Mouse (Mus musculus): ENCODE measurements around the gene Cyp4f18. TPM values are rescaled to one million over a fixed set of nuclear protein-coding genes. Genes with fewer than 3 reads are reported as not detected.
"Not testable (repeated sequence)": the region's sequence is repeated elsewhere in the genome, so short reads cannot be mapped to it uniquely, and the experiment has no call there.

Gene Cyp4f18
- polyA plus RNA-seq, 2 experiments: 0.65 to 0.88 TPM

GRCm38 (mm10) chr8:71965166-71965565 lies 44.3 kb downstream of the Cyp4f18 start:
- DNase-seq (ENCODE audit: low spot score) (no peak), ATAC-seq (ENCODE audit: low FRiP score, low read depth) (no peak)
- H3K9me3 ChIP-seq (ENCODE audit: control insufficient read depth, low read length): peaks cover 9% of the 10 kb centered on the region
- H3K4me2 ChIP-seq (replicated peaks; ENCODE audit: low read depth, low read length, severe bottlenecking): no peak overlapping the region
- H3K4me3 ChIP-seq (replicated peaks; ENCODE audit: low read length): no peak overlapping the region
- no peak overlapping the region for H3K27ac ChIP-seq (replicated peaks; ENCODE audit: low read depth, low read length)
- no peaks in the 10 kb centered on the region for H3K4me1 ChIP-seq (ENCODE audit: control insufficient read depth, insufficient read depth, low read length)
- no peak overlapping the region for H3K9ac ChIP-seq (ENCODE audit: low read depth, low read length, severe bottlenecking)
- 88% methylated on average over 2 of the region's 2 CpGs for WGBS
- no peak for TF ChIP-seq POLR2A (IDR thresholded peaks at IDR 0.05; ENCODE audit: borderline replicate concordance, extremely low read depth, insufficient read depth, insufficient read length)
- peaks cover 48% of the 10 kb centered on the region for H3K36me3 ChIP-seq (ENCODE audit: control insufficient read depth, insufficient read depth, low read length)
- H3K27me3 ChIP-seq (ENCODE audit: control insufficient read depth, insufficient read depth, low read length): no peaks in the 10 kb centered on the region

- Histone ChIP-seq H3K4me3 (replicated peaks; ENCODE audit: low read length) (no peak overlapping the region), H3K27me3 (ENCODE audit: control insufficient read depth, insufficient read depth, low read length) (no peaks in the 10 kb centered on the region), H3K27ac (replicated peaks; ENCODE audit: low read depth, low read length) (no peak overlapping the region), H3K9ac (ENCODE audit: low read depth, low read length, severe bottlenecking) (no peak overlapping the region), H3K36me3 (ENCODE audit: control insufficient read depth, insufficient read depth, low read length) (peaks cover 40% of the 10 kb centered on the region), H3K9me3 (ENCODE audit: control insufficient read depth, low read length) (peaks cover 9% of the 10 kb centered on the region), H3K4me1 (ENCODE audit: control insufficient read depth, insufficient read depth, low read length) (no peaks in the 10 kb centered on the region), H3K4me2 (replicated peaks; ENCODE audit: low read depth, low read length, severe bottlenecking) (no peak overlapping the region)
- no peak for DNase-seq (ENCODE audit: low spot score)
- WGBS: 92% methylated on average over 3 of the region's 3 CpGs
- ATAC-seq (ENCODE audit: low FRiP score, low read depth): no peak
- TF ChIP-seq POLR2A (IDR thresholded peaks at IDR 0.05; ENCODE audit: borderline replicate concordance, extremely low read depth, insufficient read depth, insufficient read length): no peak
Observed at GRCm38 (mm10) chr8:71964051-71964450, 45.4 kb downstream of the Cyp4f18 start.

DNA sequence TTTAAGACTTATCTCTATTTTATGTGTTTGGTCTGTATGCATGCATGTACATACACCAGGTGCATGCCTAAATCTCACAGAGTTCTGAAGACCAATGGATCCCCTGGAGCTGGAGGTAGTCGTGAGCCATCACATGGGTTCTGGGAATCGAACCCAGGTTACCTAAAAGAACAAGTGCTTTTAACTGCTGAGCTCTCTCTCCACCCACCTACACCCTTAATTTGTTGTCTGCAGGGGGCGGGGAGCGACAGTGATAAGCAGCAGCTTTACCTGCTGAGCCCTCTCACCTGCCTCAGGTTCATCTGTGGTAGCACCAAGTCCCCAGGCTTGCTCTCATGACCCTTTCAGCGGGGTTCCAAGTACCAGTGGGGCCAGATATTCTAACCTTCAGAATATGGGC lies 47.6 kb downstream of the Cyp4f18 start:
- H3K9me3 ChIP-seq (ENCODE audit: control insufficient read depth, low read length): peaks cover 5% of the 10 kb centered on the region; the same call in 1 of the 2 replicates
- H3K27me3 ChIP-seq (ENCODE audit: control insufficient read depth, insufficient read depth, low read length): no peaks in the 10 kb centered on the region
- no peak overlapping the region for H3K4me3 ChIP-seq (replicated peaks; ENCODE audit: low read length)
- H3K9ac ChIP-seq (ENCODE audit: low read depth, low read length, severe bottlenecking): no peak overlapping the region
- TF ChIP-seq POLR2A (IDR thresholded peaks at IDR 0.05; ENCODE audit: borderline replicate concordance, extremely low read depth, insufficient read depth, insufficient read length): no peak
- H3K27ac ChIP-seq (replicated peaks; ENCODE audit: low read depth, low read length): no peak overlapping the region
- no peaks in the 10 kb centered on the region for H3K4me1 ChIP-seq (ENCODE audit: control insufficient read depth, insufficient read depth, low read length)
- WGBS: 94% methylated on average over 5 of the region's 5 CpGs
- peaks cover 18% of the 10 kb centered on the region for H3K36me3 ChIP-seq (ENCODE audit: control insufficient read depth, insufficient read depth, low read length)
- DNase-seq (ENCODE audit: low spot score) (no peak), ATAC-seq (ENCODE audit: low FRiP score, low read depth) (no peak)
- no peak overlapping the region for H3K4me2 ChIP-seq (replicated peaks; ENCODE audit: low read depth, low read length, severe bottlenecking)

DNA sequence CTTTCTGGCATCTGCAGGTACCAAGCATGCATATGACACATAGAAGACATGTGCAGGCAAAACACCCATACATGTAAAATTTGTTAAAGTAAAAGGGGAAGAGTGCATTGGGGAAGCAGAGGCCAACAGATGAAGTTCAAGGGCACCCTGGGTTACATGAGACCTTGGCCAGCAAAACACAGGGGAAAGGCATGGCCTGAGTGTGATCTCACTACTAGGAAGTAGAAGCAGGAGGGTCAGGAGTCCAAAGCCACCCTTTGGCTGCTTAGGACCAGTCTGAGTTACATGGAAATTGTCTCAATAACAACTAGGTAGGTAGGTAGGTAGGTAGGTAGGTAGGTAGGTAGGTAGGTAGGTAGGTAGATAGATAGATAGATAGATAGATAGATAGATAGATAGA lies 48.9 kb downstream of the Cyp4f18 start:
- peaks cover 10% of the 10 kb centered on the region; the same call in 1 of the 2 replicates for H3K9me3 ChIP-seq (ENCODE audit: control insufficient read depth, low read length)
- no peak overlapping the region for H3K4me2 ChIP-seq (replicated peaks; ENCODE audit: low read depth, low read length, severe bottlenecking)
- no peak overlapping the region for H3K27ac ChIP-seq (replicated peaks; ENCODE audit: low read depth, low read length)
- no peak overlapping the region for H3K9ac ChIP-seq (ENCODE audit: low read depth, low read length, severe bottlenecking)
- H3K27me3 ChIP-seq (ENCODE audit: control insufficient read depth, insufficient read depth, low read length): no peaks in the 10 kb centered on the region
- no peak overlapping the region for H3K4me3 ChIP-seq (replicated peaks; ENCODE audit: low read length)
- H3K36me3 ChIP-seq (ENCODE audit: control insufficient read depth, insufficient read depth, low read length): peaks cover 6% of the 10 kb centered on the region
- ATAC-seq (ENCODE audit: low FRiP score, low read depth): no peak
- H3K4me1 ChIP-seq (ENCODE audit: control insufficient read depth, insufficient read depth, low read length): no peaks in the 10 kb centered on the region
- no peak for DNase-seq (ENCODE audit: low spot score)
- TF ChIP-seq POLR2A (IDR thresholded peaks at IDR 0.05; ENCODE audit: borderline replicate concordance, extremely low read depth, insufficient read depth, insufficient read length): no peak

- Histone ChIP-seq H3K36me3 (ENCODE audit: control insufficient read depth, insufficient read depth, low read length) (0 out of 2 replicates have a peak, but pooled peaks cover 2% of the 10 kb centered on the region), H3K4me3 (replicated peaks; ENCODE audit: low read length) (no peak overlapping the region), H3K27ac (replicated peaks; ENCODE audit: low read depth, low read length) (no peak overlapping the region), H3K9ac (ENCODE audit: low read depth, low read length, severe bottlenecking) (no peak overlapping the region), H3K9me3 (ENCODE audit: control insufficient read depth, low read length) (peaks cover 15% of the 10 kb centered on the region), H3K4me1 (ENCODE audit: control insufficient read depth, insufficient read depth, low read length) (peaks cover 4% of the 10 kb centered on the region; the same call in 1 of the 2 replicates), H3K27me3 (ENCODE audit: control insufficient read depth, insufficient read depth, low read length) (no peaks in the 10 kb centered on the region), H3K4me2 (replicated peaks; ENCODE audit: low read depth, low read length, severe bottlenecking) (no peak overlapping the region)
- no peak for TF ChIP-seq POLR2A (IDR thresholded peaks at IDR 0.05; ENCODE audit: borderline replicate concordance, extremely low read depth, insufficient read depth, insufficient read length)
- no peak for ATAC-seq (ENCODE audit: low FRiP score, low read depth)
- DNase-seq (ENCODE audit: low spot score): no peak
- WGBS: 98% methylated on average over 9 of the region's 9 CpGs
Observed at GRCm38 (mm10) chr8:71954666-71955065, 54.8 kb downstream of the Cyp4f18 start.

- not testable (repeated sequence) for H3K9ac ChIP-seq (ENCODE audit: low read depth, low read length, severe bottlenecking); H3K4me1 ChIP-seq (ENCODE audit: control insufficient read depth, insufficient read depth, low read length); ATAC-seq (ENCODE audit: low FRiP score, low read depth); H3K4me3 ChIP-seq (replicated peaks; ENCODE audit: low read length); H3K27ac ChIP-seq (replicated peaks; ENCODE audit: low read depth, low read length); H3K36me3 ChIP-seq (ENCODE audit: control insufficient read depth, insufficient read depth, low read length); DNase-seq (ENCODE audit: low spot score); H3K27me3 ChIP-seq (ENCODE audit: control insufficient read depth, insufficient read depth, low read length); H3K4me2 ChIP-seq (replicated peaks; ENCODE audit: low read depth, low read length, severe bottlenecking)
- H3K9me3 ChIP-seq (ENCODE audit: control insufficient read depth, low read length): peaks cover 15% of the 10 kb centered on the region
- WGBS: 94% methylated on average over 16 of the region's 16 CpGs
Observed at GRCm38 (mm10) chr8:71952961-71953700, 56.3 kb downstream of the Cyp4f18 start.
